Mouse (Mus musculus): ENCODE measurements at regions not wholly inside any gene's neighbourhood (a gene's known extent, or its start where the extent isn't known, plus 50 kb on each side); places are given as distances from the start of the nearest gene placed in this dataset.

DNA sequence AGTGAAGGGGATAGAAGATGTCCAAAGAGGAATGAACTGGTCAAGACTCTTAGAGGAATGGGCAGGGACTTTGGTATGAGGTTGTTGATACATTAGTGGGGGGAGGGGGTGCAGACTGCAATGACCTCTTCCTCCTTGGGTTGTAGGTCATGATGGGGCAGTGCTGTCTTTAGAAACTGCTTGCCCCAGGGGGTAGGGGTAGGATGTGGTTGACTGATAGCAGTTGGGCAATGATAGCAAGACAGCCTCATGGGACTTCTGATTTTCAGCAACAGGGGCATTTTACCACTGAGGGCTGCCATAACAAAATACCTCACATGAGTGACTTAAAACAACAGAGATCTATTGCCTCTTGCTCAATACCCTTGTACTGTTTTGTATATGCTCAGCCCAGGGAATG is 63.5 kb upstream of the 1700017B05Rik start:
- no peak overlapping the region for H3K4me3 ChIP-seq (replicated peaks)
- no peak for ATAC-seq (replicated peaks; ENCODE audit: low FRiP score)
- no peaks in the 10 kb centered on the region for H3K36me3 ChIP-seq
- H3K4me1 ChIP-seq, result no peaks in the 10 kb centered on the region
- no peaks in the 10 kb centered on the region for H3K27me3 ChIP-seq
- H3K27ac ChIP-seq, result no peak overlapping the region
- H3K9me3 ChIP-seq (replicated peaks), result no peaks in the 10 kb centered on the region
- no peak overlapping the region for H3K9ac ChIP-seq
- H3K4me2 ChIP-seq, result no peak overlapping the region

DNA sequence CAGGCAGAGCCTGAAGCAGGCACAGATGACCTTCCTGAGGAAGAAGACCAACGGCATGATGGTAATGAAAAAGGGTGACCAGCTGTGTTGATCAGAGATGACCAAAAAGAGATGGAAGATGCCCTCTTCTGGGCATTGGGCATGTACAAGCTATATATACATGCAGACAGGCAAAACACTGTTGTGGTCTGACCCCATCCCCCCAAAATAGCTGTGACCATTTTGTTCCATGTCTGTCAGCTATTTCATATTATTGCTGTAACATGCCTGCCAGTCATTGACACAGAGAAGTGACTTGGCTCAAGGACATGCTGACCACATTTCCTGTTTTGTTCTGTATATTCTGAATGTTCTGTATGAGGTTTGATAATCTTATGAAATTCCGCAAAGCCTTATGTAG is 56.6 kb upstream of the 1700017B05Rik start:
- H3K4me3 ChIP-seq (replicated peaks), result no peak overlapping the region
- H3K9ac ChIP-seq, result no peak overlapping the region
- no peaks in the 10 kb centered on the region for H3K27me3 ChIP-seq
- H3K4me1 ChIP-seq, result 0 out of 2 replicates have a peak, but pooled peaks cover 3% of the 10 kb centered on the region
- no peak overlapping the region for H3K4me2 ChIP-seq
- ATAC-seq (replicated peaks; ENCODE audit: low FRiP score), result no peak
- H3K27ac ChIP-seq, result no peak overlapping the region
- 62% methylated on average over 2 of the region's 2 CpGs for WGBS
- H3K36me3 ChIP-seq, result no peaks in the 10 kb centered on the region
- peaks cover 5% of the 10 kb centered on the region; the same call in 1 of the 2 replicates for H3K9me3 ChIP-seq (replicated peaks)

DNA sequence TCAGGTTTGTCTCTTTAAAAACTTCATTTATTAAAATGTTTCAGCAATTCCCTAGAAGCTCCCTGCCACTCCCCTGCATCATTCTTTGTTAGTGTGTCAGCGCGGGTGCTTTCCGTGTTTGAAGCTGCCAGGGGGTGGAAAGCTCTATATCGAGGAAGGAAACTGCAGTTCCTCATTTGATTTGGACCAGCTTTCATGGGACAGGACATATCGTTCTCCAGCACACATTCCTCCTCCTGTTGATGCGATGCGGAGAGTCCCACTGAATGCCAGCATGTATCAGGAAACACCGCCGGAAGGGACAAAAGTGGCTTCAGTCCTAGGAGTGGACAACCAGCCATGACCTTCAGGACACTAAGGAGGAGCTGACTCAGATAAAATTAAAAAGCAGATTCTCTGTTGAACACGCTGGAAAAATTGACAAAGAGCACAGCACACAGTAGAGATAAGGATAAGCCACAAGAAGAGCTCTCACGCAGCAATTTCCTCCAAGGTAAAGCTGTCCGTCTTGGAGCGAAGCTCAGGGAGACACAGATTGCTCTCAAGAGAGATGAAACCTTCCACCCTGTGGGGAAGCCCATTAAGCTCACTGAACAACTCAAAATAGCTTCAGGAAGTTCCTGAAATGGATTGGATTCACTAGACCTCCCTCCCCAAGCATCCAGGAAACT is 55.3 kb upstream of the 1700017B05Rik start:
- no peaks in the 10 kb centered on the region for H3K36me3 ChIP-seq
- WGBS, result 85% methylated on average over 13 of the region's 13 CpGs
- H3K27ac ChIP-seq, result no peak overlapping the region
- no peak overlapping the region for H3K4me2 ChIP-seq
- H3K27me3 ChIP-seq, result no peaks in the 10 kb centered on the region
- H3K4me3 ChIP-seq (replicated peaks), result no peak overlapping the region
- H3K4me1 ChIP-seq, result 0 out of 2 replicates have a peak, but pooled peaks cover 3% of the 10 kb centered on the region
- peaks cover 5% of the 10 kb centered on the region; the same call in 1 of the 2 replicates for H3K9me3 ChIP-seq (replicated peaks)
- ATAC-seq (replicated peaks; ENCODE audit: low FRiP score), result no peak
- H3K9ac ChIP-seq, result no peak overlapping the region

DNA sequence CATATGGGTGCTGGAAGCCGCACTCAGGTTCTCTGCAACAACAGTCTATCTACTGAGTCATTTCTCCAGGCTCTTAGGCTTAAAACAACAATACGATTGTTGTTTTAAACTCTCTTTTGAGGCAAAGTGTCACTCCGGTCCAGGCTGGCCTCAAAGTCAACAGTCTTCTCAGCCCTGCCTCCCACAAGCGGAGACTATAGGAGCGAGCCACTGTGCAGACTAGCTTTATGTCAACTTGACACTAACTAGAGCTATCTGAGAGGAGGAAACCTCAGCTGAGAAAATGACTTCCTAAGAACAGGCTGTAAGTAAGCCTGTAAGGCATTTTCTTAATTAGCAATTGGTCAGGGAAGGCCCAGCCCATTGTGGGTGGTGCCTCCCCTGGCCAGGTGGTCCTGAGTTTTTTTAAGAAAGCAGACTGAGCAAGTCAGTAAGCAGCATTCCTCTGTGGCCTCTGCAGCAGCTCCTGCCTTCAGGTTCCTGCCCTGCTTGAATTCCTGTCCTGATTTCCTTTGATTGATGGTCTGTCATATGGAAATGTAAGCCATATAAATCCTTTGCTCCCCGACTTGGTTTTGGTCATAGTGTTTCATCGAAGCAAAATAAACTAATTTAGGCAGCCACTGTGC is 52.7 kb upstream of the 1700017B05Rik start:
- no peak overlapping the region for H3K4me2 ChIP-seq
- H3K36me3 ChIP-seq, result no peaks in the 10 kb centered on the region
- H3K9me3 ChIP-seq (replicated peaks), result peaks cover 5% of the 10 kb centered on the region; the same call in 1 of the 2 replicates
- no peak for ATAC-seq (replicated peaks; ENCODE audit: low FRiP score)
- WGBS, result 43% methylated on average over 7 of the region's 7 CpGs
- 0 out of 2 replicates have a peak overlapping the region, but pooled peaks have one; percentile 13 for H3K27ac ChIP-seq
- H3K9ac ChIP-seq, result no peak overlapping the region
- H3K4me1 ChIP-seq, result 0 out of 2 replicates have a peak, but pooled peaks cover 3% of the 10 kb centered on the region
- H3K4me3 ChIP-seq (replicated peaks), result no peak overlapping the region
- H3K27me3 ChIP-seq, result no peaks in the 10 kb centered on the region

DNA sequence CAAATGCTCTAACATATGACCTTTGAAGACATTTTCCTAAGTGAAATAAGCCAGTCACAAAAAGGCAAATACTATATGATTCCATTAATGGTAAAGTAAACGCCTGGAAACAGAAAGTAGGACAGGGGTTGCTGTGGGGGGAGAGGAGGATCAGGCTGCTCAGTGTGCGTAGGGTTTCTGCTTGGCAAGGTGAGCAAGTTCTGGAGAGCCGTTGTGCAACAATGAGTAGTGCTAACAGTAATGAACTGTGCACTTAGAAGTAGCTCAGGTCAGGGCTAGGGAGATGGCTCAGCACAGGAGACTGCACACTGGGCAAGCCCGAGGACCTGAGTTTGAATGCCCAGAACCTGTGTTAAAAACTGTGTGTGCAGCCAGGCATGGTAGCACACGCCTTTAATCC is 51.5 kb upstream of the 1700017B05Rik start:
- H3K9ac ChIP-seq, result no peak overlapping the region
- no peak for ATAC-seq (replicated peaks; ENCODE audit: low FRiP score)
- H3K9me3 ChIP-seq (replicated peaks), result peaks cover 5% of the 10 kb centered on the region; the same call in 1 of the 2 replicates
- no peaks in the 10 kb centered on the region for H3K36me3 ChIP-seq
- no peak overlapping the region for H3K27ac ChIP-seq
- no peak overlapping the region for H3K4me2 ChIP-seq
- H3K4me3 ChIP-seq (replicated peaks), result no peak overlapping the region
- WGBS, result 86% methylated on average over 5 of the region's 5 CpGs
- H3K27me3 ChIP-seq, result no peaks in the 10 kb centered on the region
- H3K4me1 ChIP-seq, result 0 out of 2 replicates have a peak, but pooled peaks cover 2% of the 10 kb centered on the region

DNA sequence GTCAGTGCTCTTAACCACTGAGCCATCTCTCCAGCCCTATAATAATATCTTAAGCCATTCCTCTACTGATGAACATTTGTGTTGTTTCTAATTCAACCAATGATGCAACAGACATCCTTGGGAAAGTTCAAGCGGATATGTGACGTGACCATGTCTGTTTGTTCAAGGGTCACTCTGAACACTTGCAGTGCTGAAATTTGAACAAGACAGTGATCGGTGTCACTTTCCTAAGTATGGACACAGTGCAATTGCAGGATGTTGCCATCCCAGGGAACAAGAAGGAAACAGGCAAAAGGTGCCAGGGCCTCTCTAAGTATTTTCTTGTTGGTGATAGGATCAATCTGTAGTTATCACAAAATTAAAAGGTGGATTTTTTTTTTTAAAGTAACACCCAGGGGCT is 50.1 kb upstream of the 1700017B05Rik start:
- Histone ChIP-seq H3K36me3 (no peaks in the 10 kb centered on the region), H3K4me2 (no peak overlapping the region), H3K4me1 (no peaks in the 10 kb centered on the region), H3K27ac (no peak overlapping the region), H3K4me3 (replicated peaks) (no peak overlapping the region), H3K9me3 (replicated peaks) (peaks cover 5% of the 10 kb centered on the region; the same call in 1 of the 2 replicates), H3K27me3 (no peaks in the 10 kb centered on the region), H3K9ac (no peak overlapping the region)
- 94% methylated on average over 3 of the region's 3 CpGs for WGBS
- ATAC-seq (replicated peaks; ENCODE audit: low FRiP score), result no peak

Measured in kidney, embryonic 15.5 days (tissue).